Mouse (Mus musculus): ENCODE measurements at regions not wholly inside any gene's neighbourhood (a gene's known extent, or its start where the extent isn't known, plus 50 kb on each side); places are given as distances from the start of the nearest gene placed in this dataset.
"Not testable (repeated sequence)": the region's sequence is repeated elsewhere in the genome, so short reads cannot be mapped to it uniquely, and the experiment has no call there.

GRCm38 (mm10) chr9:104398484-104398883 lies 60.9 kb upstream of the Acpp start:
- not testable (repeated sequence) for DNase-seq (ENCODE audit: low read depth, low spot score)

GRCm38 (mm10) chr9:104387805-104388204 lies 50.3 kb upstream of the Acpp start:
- DNase-seq (ENCODE audit: low read depth, low spot score): no peak

Measured in retina, postnatal 7 days (tissue).